In the genomic region with DNA sequence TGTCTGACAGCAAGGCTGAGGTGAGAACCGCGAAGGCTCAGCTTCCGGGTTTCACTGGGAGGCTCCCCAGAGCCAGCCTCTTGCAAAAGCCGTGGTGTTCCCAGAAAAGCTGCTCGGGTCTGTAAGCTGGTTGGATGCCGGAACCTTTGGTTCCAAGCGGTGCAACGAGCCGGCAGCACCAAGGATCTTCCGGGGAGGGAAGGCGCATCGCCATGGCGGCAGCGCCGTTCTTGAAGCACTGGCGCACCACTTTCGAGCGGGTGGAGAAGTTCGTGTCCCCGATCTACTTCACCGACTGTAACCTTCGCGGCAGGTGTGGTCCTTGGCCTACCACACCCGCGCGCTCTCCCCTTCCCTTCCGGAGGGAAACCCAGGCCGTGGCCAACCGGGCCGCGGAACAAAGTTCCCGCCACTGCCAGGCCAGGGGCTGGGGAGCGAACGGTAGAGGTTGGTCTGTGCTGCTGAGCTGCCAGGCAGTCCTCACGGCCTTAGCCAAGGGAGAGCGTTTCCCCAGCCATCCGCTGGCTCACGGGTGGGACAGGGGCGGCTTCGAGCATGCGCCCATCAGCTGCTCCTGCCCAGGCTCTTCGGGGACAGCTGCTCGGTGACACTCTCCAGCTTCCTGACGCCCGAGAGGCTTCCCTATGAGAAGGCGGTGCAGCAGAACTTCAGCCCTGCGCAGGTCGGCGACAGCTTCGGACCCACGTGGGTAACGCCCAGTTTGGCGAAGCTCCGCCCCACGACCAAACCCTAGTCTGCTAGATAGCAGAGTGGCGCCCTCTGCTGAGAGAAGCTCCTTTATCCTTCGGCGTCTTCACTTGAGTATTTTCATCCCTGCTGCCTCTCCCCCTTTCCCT, we compare ENCODE assay signal across 8 mouse cellular contexts. TPM values are rescaled to one million over a fixed set of nuclear protein-coding genes. Genes with fewer than 3 reads are reported as not detected.
DNase-seq lines count a peak whose midpoint lies in the region; ATAC-seq and TF ChIP-seq lines count a peak whose summit lies in the region.

A gene (plus strand): TSS at position 114 of the 857 bp plus-strand sequence.

- H3K36me3 ChIP-seq in ES-Bruce4 (ENCODE audit: control insufficient read depth, insufficient read depth, low read length, poor library complexity, severe bottlenecking) = peaks cover 19% of the 10 kb centered on the region
- H3K36me3 ChIP-seq in forebrain, embryonic 13.5 days (ENCODE audit: poor library complexity, severe bottlenecking) = peaks cover 50% of the 10 kb centered on the region
- peaks cover 27% of the 10 kb centered on the region for H3K36me3 ChIP-seq in liver, postnatal 0 days (replicated peaks; ENCODE audit: insufficient read depth, low read length)
- peaks cover 26% of the 10 kb centered on the region for H3K36me3 ChIP-seq in neural tube, embryonic 14.5 days (ENCODE audit: control insufficient read depth, insufficient read depth, low read length)

- H3K4me1 ChIP-seq in ES-Bruce4 (ENCODE audit: control insufficient read depth, insufficient read depth, low read length) = no peaks in the 10 kb centered on the region
- peaks cover 16% of the 10 kb centered on the region for H3K4me1 ChIP-seq in forebrain, embryonic 13.5 days
- H3K4me1 ChIP-seq in liver, postnatal 0 days (ENCODE audit: insufficient read depth) = peaks cover 12% of the 10 kb centered on the region
- peaks cover 12% of the 10 kb centered on the region for H3K4me1 ChIP-seq in neural tube, embryonic 14.5 days (ENCODE audit: control insufficient read depth, insufficient read depth, low read length)

- TF ChIP-seq EP300 in ES-Bruce4 (IDR thresholded peaks at IDR 0.05; ENCODE audit: insufficient read depth, low read depth, low read length) = no peak
- no peak for TF ChIP-seq EP300 in liver, postnatal 0 days (IDR thresholded peaks at IDR 0.05; ENCODE audit: low read depth)

- intact Hi-C loops in heart, postnatal 10 days (cut with DNase I) = loop anchor here (1.0 to 2.0 kb wide), 5 partner anchors 54 to 240 kb away; a partner anchor contains a TSS

- peak; percentile 88 for ATAC-seq in cerebellum, adult (ENCODE audit: insufficient number of reproducible peaks, low FRiP score, low TSS enrichment)
- peak; percentile 93 for ATAC-seq in forebrain, embryonic 13.5 days
- ATAC-seq in liver, postnatal 0 days = peak; percentile 90
- peak; percentile 92 for ATAC-seq in neural tube, embryonic 14.5 days (ENCODE audit: low read depth)

- no peaks in the 10 kb centered on the region for H3K27me3 ChIP-seq in ES-Bruce4 (ENCODE audit: control insufficient read depth, insufficient read depth, low read length, poor library complexity, severe bottlenecking)
- H3K27me3 ChIP-seq in forebrain, embryonic 13.5 days = no peaks in the 10 kb centered on the region
- H3K27me3 ChIP-seq in liver, postnatal 0 days (ENCODE audit: insufficient read depth, low read length) = no peaks in the 10 kb centered on the region
- no peaks in the 10 kb centered on the region; the same call in 1 of the 2 replicates for H3K27me3 ChIP-seq in neural tube, embryonic 14.5 days (ENCODE audit: control insufficient read depth, insufficient read depth, low read length)

- peak within 1 kb of the TSS; percentile 77 for H3K4me3 ChIP-seq in ES-Bruce4 (ENCODE audit: low read depth, low read length)
- peak within 1 kb of the TSS; percentile 74 for H3K4me3 ChIP-seq in forebrain, embryonic 13.5 days
- H3K4me3 ChIP-seq in liver, postnatal 0 days (ENCODE audit: low read depth, low read length) = peak within 1 kb of the TSS; percentile 78
- peak within 1 kb of the TSS; percentile 71 for H3K4me3 ChIP-seq in neural tube, embryonic 14.5 days (ENCODE audit: low read depth, low read length)

- H3K9ac ChIP-seq in ES-Bruce4 (ENCODE audit: low read depth, poor library complexity, severe bottlenecking) = peak within 1 kb of the TSS; percentile 54
- peak within 1 kb of the TSS; percentile 73 for H3K9ac ChIP-seq in forebrain, embryonic 13.5 days
- peak within 1 kb of the TSS; percentile 77 for H3K9ac ChIP-seq in liver, postnatal 0 days (replicated peaks)
- peak within 1 kb of the TSS; percentile 56 for H3K9ac ChIP-seq in neural tube, embryonic 14.5 days (replicated peaks; ENCODE audit: low read depth, low read length)

- no peaks in the 10 kb centered on the region for H3K9me3 ChIP-seq in ES-Bruce4 (replicated peaks; ENCODE audit: control insufficient read depth, insufficient read depth, low read length, poor library complexity, severe bottlenecking)
- H3K9me3 ChIP-seq in forebrain, embryonic 13.5 days (replicated peaks) = no peaks in the 10 kb centered on the region
- H3K9me3 ChIP-seq in liver, postnatal 0 days (ENCODE audit: low read length) = no peaks in the 10 kb centered on the region
- no peaks in the 10 kb centered on the region for H3K9me3 ChIP-seq in neural tube, embryonic 14.5 days (ENCODE audit: control insufficient read depth, low read length)

- peak; percentile 94 to 95 for DNase-seq in heart, postnatal 10 days
- DNase-seq in large intestine, adult 2 months (ENCODE audit: low read depth, low spot score) = peak; percentile 83
- peak; percentile 96 for DNase-seq in liver, postnatal 0 days
- peak; percentile 98 for DNase-seq in testis, postnatal 10 days (ENCODE audit: low spot score)

- H3K4me2 ChIP-seq in forebrain, embryonic 13.5 days = peak within 1 kb of the TSS; percentile 91
- peak within 1 kb of the TSS; percentile 93 for H3K4me2 ChIP-seq in liver, postnatal 0 days (ENCODE audit: low read depth, low read length)
- H3K4me2 ChIP-seq in neural tube, embryonic 14.5 days (ENCODE audit: low read depth, low read length) = peak within 1 kb of the TSS; percentile 65

- TF ChIP-seq POLR2A in ES-Bruce4 (IDR thresholded peaks at IDR 0.05; ENCODE audit: insufficient read depth, low read length) = peak; percentile 87

- peak; percentile 78 for TF ChIP-seq CTCF in ES-Bruce4 (IDR thresholded peaks at IDR 0.05; ENCODE audit: low read depth, low read length)
- peak; percentile 97 for TF ChIP-seq CTCF in liver, postnatal 0 days (IDR thresholded peaks at IDR 0.05; ENCODE audit: low read depth)

- H3K27ac ChIP-seq in ES-Bruce4 (ENCODE audit: insufficient read depth, low read length) = peak within 1 kb of the TSS; percentile 39
- H3K27ac ChIP-seq in forebrain, embryonic 13.5 days = peak within 1 kb of the TSS; percentile 94
- peak within 1 kb of the TSS; percentile 96 for H3K27ac ChIP-seq in liver, postnatal 0 days (ENCODE audit: low read depth)
- H3K27ac ChIP-seq in neural tube, embryonic 14.5 days (ENCODE audit: low read depth, low read length) = peak within 1 kb of the TSS; percentile 89

- WGBS in forebrain, embryonic 13.5 days = under 1% methylated on average over 58 of the region's 58 CpGs
- under 1% methylated on average over 58 of the region's 58 CpGs for WGBS in large intestine, adult 2 months
- under 1% methylated on average over 52 of the region's 58 CpGs for WGBS in liver, postnatal 0 days (ENCODE audit: insufficient replicate concordance)
- WGBS in neural tube, embryonic 14.5 days = under 1% methylated on average over 57 of the region's 58 CpGs

RNA-seq across cellular contexts. Expression of the gene that starts here (rescaled TPM):
- 79.9 and 86.8 TPM in 2 replicates for polyA plus RNA-seq in ES-Bruce4 (2011; ENCODE audit: insufficient read depth, insufficient read length, low read depth, missing spikeins)
- 51.6 and 54.3 TPM in 2 replicates for polyA plus RNA-seq in forebrain, embryonic 13.5 days (2015; fragmentation: Nextera tagmentation; extraction: Ambion mirVana)
- total RNA-seq in heart, postnatal 10 days (2021) = 10 to 100 TPM; 50.7 to 55.5 TPM
- 90.5 and 106 TPM in 2 replicates for polyA plus RNA-seq in large intestine, adult 2 months (2012; rRNA removed)
- polyA plus RNA-seq in liver, postnatal 0 days (2015; fragmentation: Nextera tagmentation; extraction: Ambion mirVana) = 18.2 and 18.5 TPM in 2 replicates
- 43.2 and 49.9 TPM in 2 replicates for polyA plus RNA-seq in neural tube, embryonic 14.5 days (2014; fragmentation: Nextera tagmentation; extraction: Ambion mirVana)

Comparison
In these comparisons a context has a peak if more than half of its experiments do, and no peak if none do; other contexts are left out.
1. Peak in every context shown above with its lines: DNase-seq, ATAC-seq, H3K4me3 ChIP-seq and H3K27ac ChIP-seq.
2. H3K27ac ChIP-seq: peak in every context shown above with its lines; median percentile 96 in liver, postnatal 0 days; 94 in forebrain, embryonic 13.5 days; 89 in neural tube, embryonic 14.5 days; 39 in ES-Bruce4.